Mouse (Mus musculus) G1E (cell line): ENCODE results near the gene Dock2.

Experiments used
- CTCF ChIP-seq: IDR thresholded peaks from 2 replicates; pipeline ENCODE4 v1.5.1; 2012; ENCODE audit warnings: low read depth, low read length, inconsistent platforms, mixed read lengths
- GATA1 ChIP-seq: IDR thresholded peaks from 2 replicates; pipeline ENCODE4 v1.6.1; 2012; ENCODE audit warnings: borderline replicate concordance, low read length, inconsistent platforms, mixed read lengths
- GATA2 ChIP-seq: IDR thresholded peaks from 2 replicates; pipeline ENCODE4 v1.6.1; 2012; ENCODE audit warnings: low read depth, low read length, inconsistent platforms, borderline replicate concordance
- POLR2AphosphoS5 ChIP-seq: IDR thresholded peaks from 2 replicates; pipeline ENCODE4 v1.6.1; 2012; ENCODE audit warnings: low read depth, low read length, inconsistent platforms; ENCODE audit not compliant: insufficient replicate concordance
- TAL1 ChIP-seq: conservative IDR thresholded peaks from 2 replicates; pipeline ENCODE4 v1.6.1; 2012; ENCODE audit warnings: low read depth, low read length, inconsistent platforms, mixed read lengths

DNA sequence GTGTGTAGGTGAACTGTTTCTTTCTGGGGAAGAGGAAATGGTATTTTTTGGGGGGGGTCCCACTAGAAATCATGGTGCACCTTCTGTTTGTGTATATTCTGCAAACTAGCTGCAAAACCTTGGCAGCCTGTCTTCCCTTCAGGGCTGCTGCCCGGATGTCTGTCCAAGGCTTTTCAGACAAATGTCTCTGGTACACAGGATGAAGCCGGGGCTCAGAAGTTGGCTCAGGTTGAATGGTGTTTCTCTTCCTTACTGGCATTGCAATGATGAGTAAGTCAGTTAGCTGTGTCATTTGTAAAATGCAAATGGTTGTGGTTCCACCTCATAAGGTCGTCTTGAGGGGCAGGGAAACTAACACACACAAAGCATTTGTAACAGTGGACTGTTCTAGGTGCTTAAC lies 477.5 kb downstream of the Dock2 start:
- TF ChIP-seq CTCF (no peak), POLR2AphosphoS5 (no peak), GATA2 (no peak), GATA1 (no peak), TAL1 (no peak)
